Mouse (Mus musculus): ENCODE results near the gene Rap1b.

DNA sequence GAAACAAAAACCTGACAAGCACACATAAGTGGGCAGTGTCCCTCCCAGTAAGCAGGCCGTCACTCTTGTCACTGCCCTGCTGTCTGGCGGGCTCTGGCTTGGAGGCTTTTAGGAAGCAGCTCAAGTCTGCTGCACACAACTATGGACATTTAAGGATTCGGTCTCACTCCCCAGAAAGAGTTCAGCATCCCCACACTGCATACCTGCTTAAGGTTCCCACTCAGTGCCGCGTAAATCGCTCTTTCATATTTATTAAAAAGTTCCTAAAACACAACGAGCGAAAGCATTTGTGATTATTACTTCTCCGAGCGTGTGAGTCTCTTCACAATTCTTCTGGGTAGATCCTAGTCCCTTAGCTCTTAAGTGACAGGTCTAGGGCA is 74.7 kb downstream of the Rap1b start:
- TF ChIP-seq ZC3H11A (IDR thresholded peaks at IDR 0.05; ENCODE audit: borderline replicate concordance, low read depth, low read length): no peak
- no peak for TF ChIP-seq ZNF384 (IDR thresholded peaks at IDR 0.05; ENCODE audit: low read depth, low read length)
- no peak for TF ChIP-seq HCFC1 (IDR thresholded peaks at IDR 0.05; ENCODE audit: borderline replicate concordance, insufficient read depth, low read length)
- TF ChIP-seq MAFK (IDR thresholded peaks at IDR 0.05; ENCODE audit: insufficient read depth, low read depth, low read length): no peak
- no peak for TF ChIP-seq CHD2 (IDR thresholded peaks at IDR 0.05; ENCODE audit: low read depth, low read length)
